Mouse (Mus musculus) limb, embryonic 12.5 days (tissue): ENCODE results near the gene Ccnf. TPM values are rescaled to one million over a fixed set of nuclear protein-coding genes. Genes with fewer than 3 reads are reported as not detected.

Experiments used
- microRNA-seq: library from miRNA; unstranded; fragments of <30 nt; microRNA quantifications from one replicate; pipeline ENCODE4, GENCODE M21; 2017
- polyA plus RNA-seq: library from polyadenylated mRNA; unstranded; fragments of >200 nt; fragmentation: Nextera tagmentation; extraction: Ambion mirVana; gene quantifications from 2 replicates; pipeline ENCODE4 v1.2.1, GENCODE M21; 2016

Gene Ccnf
- polyA plus RNA-seq, 1 experiment from 2014 or later, result 92.7 TPM

Small RNAs within 50 kb of the gene (microRNA-seq; reads per million reads assigned to microRNA genes)
- gene Mir5134 (1.9 reads per million), gene Mir6965 (0.93 reads per million)

Other genes with a start within 250 kb of the Ccnf start
- gene Prss27, start 213.3 kb downstream of the Ccnf start, polyA plus RNA-seq, result 0.17 TPM in 1 of 2 replicates, not detected in the other
- 91.6 and 94.7 TPM in 2 replicates for gene Kctd5, start 178.0 kb downstream of the Ccnf start, polyA plus RNA-seq
- gene Pdpk1, start 100.6 kb downstream of the Ccnf start, polyA plus RNA-seq, result 38.5 and 39.1 TPM in 2 replicates
- gene Amdhd2, start 87.7 kb downstream of the Ccnf start, polyA plus RNA-seq, result 38.5 and 40.2 TPM in 2 replicates
- 392 and 404 TPM in 2 replicates for gene Atp6v0c, start 81.8 kb downstream of the Ccnf start, polyA plus RNA-seq
- 6.7 and 9.9 TPM in 2 replicates for gene Tbc1d24, start 45.9 kb downstream of the Ccnf start, polyA plus RNA-seq
- 19.5 and 19.8 TPM in 2 replicates for gene Ntn3, start 42.0 kb downstream of the Ccnf start, polyA plus RNA-seq
- 18.3 and 20.2 TPM in 2 replicates for gene Tedc2, start 30.6 kb downstream of the Ccnf start, polyA plus RNA-seq
- 0.08 TPM in 1 of 2 replicates, not detected in the other for gene Abca17, start 99.6 kb upstream of the Ccnf start, polyA plus RNA-seq
- 4.7 and 4.8 TPM in 2 replicates for gene Abca3, start 100.5 kb upstream of the Ccnf start, polyA plus RNA-seq
- 362 and 373 TPM in 2 replicates for gene Rnps1, start 163.1 kb upstream of the Ccnf start, polyA plus RNA-seq
- 95.6 and 102 TPM in 2 replicates for gene Eci1, start 175.2 kb upstream of the Ccnf start, polyA plus RNA-seq
- 2.8 and 3.4 TPM in 2 replicates for gene Dnase1l2, start 191.6 kb upstream of the Ccnf start, polyA plus RNA-seq
- 37.2 and 45.6 TPM in 2 replicates for gene E4f1, start 218.8 kb upstream of the Ccnf start, polyA plus RNA-seq
- gene Pgp, start 218.9 kb upstream of the Ccnf start, polyA plus RNA-seq, result 54.9 and 56.6 TPM in 2 replicates
- gene Bricd5, start 222.4 kb upstream of the Ccnf start, polyA plus RNA-seq, result not detected in 2 replicates
- gene Mlst8, start 227.6 kb upstream of the Ccnf start, polyA plus RNA-seq, result 34.7 and 35.5 TPM in 2 replicates
- 6.1 and 6.5 TPM in 2 replicates for gene Caskin1, start 237.1 kb upstream of the Ccnf start, polyA plus RNA-seq